Mouse (Mus musculus): ENCODE data around the gene Dzank1.
A peak's percentile ranks its signal among the peaks of the same experiment; 100 is the strongest.

The Dzank1 gene

GRCm38 (mm10) chr2:144465876-144466575, 61.2 kb downstream of the Dzank1 start:
- DNase-seq, result no peak

GRCm38 (mm10) chr2:144464799-144465760, 62.1 kb downstream of the Dzank1 start:
- DNase-seq, result no peak

- no peak for DNase-seq
These were observed 63.0 kb downstream of the Dzank1 start for GRCm38 (mm10) chr2:144464182-144464581.

GRCm38 (mm10) chr2:144458975-144459754, 68.0 kb downstream of the Dzank1 start:
- peak; percentile 64 to 68 for DNase-seq

- DNase-seq, result no peak
These were observed 68.9 kb downstream of the Dzank1 start for GRCm38 (mm10) chr2:144458355-144458754.

GRCm38 (mm10) chr2:144452364-144453008, 74.7 kb downstream of the Dzank1 start:
- peak; percentile 83 to 85 for DNase-seq

- DNase-seq, result no peak
These were observed 76.8 kb downstream of the Dzank1 start for GRCm38 (mm10) chr2:144450378-144450777.

GRCm38 (mm10) chr2:144446360-144446999, 80.7 kb downstream of the Dzank1 start:
- DNase-seq, result no peak

GRCm38 (mm10) chr2:144441386-144441915, 85.8 kb downstream of the Dzank1 start:
- DNase-seq, result no peak

- DNase-seq, result no peak
These were observed 88.0 kb downstream of the Dzank1 start for GRCm38 (mm10) chr2:144439191-144439700.

- peak; percentile 20 to 32 for DNase-seq
These were observed 88.8 kb downstream of the Dzank1 start for GRCm38 (mm10) chr2:144438424-144438823.

- no peak for DNase-seq
These were observed 91.5 kb downstream of the Dzank1 start for GRCm38 (mm10) chr2:144435679-144436078.

- DNase-seq, result no peak
These were observed 95.9 kb downstream of the Dzank1 start for GRCm38 (mm10) chr2:144431286-144431825.

- no peak for DNase-seq
These were observed 98.0 kb downstream of the Dzank1 start for GRCm38 (mm10) chr2:144429171-144429570.

- no peak for DNase-seq
These were observed 98.6 kb downstream of the Dzank1 start for GRCm38 (mm10) chr2:144428659-144429058.

- no peak for DNase-seq
These were observed 99.4 kb downstream of the Dzank1 start for GRCm38 (mm10) chr2:144427852-144428251.

GRCm38 (mm10) chr2:144425761-144426160, 101.5 kb downstream of the Dzank1 start:
- DNase-seq, result no peak

GRCm38 (mm10) chr2:144422094-144422675, 105.0 kb downstream of the Dzank1 start:
- no peak for DNase-seq
